Mouse (Mus musculus) CH12.LX (cell line): ENCODE measurements around the gene 1700016H13Rik. TPM values are rescaled to one million over a fixed set of nuclear protein-coding genes. Genes with fewer than 3 reads are reported as not detected.

Source experiments
- DNase-seq: peaks from one replicate; pipeline ENCODE4 v3.0.0-alpha.2; 2013; ENCODE audit errors: extremely low read depth
- H3K27ac ChIP-seq: 2 replicates; pipeline ENCODE4 v1.5.1; 2012; ENCODE audit warnings: low read depth, mild to moderate bottlenecking, control low read depth, moderate library complexity; ENCODE audit not compliant: insufficient read depth
- H3K27me3 ChIP-seq: replicated peaks from 2 replicates; pipeline ENCODE3; 2012; ENCODE audit warnings: inconsistent platforms
- H3K36me3 ChIP-seq, 2 experiments: replicated peaks in 1 of 2; 2 replicates each; pipeline versions ENCODE3 to v1.6.1; 2012; ENCODE audit warnings: inconsistent platforms in 1 of 2, low read length in 1 of 2, mild to moderate bottlenecking in 1 of 2, mixed read lengths in 1 of 2, moderate library complexity in 1 of 2; ENCODE audit not compliant: control insufficient read depth in 1 of 2, insufficient read depth in 1 of 2
- H3K4me1 ChIP-seq, 2 experiments: 2 replicates each; pipeline ENCODE4 v1.6.1; 2012; ENCODE audit warnings: inconsistent platforms in 1 of 2, moderate library complexity in 1 of 2; ENCODE audit not compliant: insufficient read depth in 2 of 2, control insufficient read depth in 1 of 2
- H3K4me2 ChIP-seq: 2 replicates; pipeline ENCODE4 v1.6.1; 2012; ENCODE audit warnings: low read depth, mild to moderate bottlenecking, control low read depth; ENCODE audit not compliant: poor library complexity, insufficient read depth, severe bottlenecking
- H3K4me3 ChIP-seq, 3 experiments: fragments of 150-350 bp in 1 of 3; sonication (generic) in 1 of 3; replicated peaks in 1 of 3; 2 replicates each; pipeline versions ENCODE3 to v1.5.1; 2011 to 2012; ENCODE audit warnings: low read depth in 2 of 3, low read length in 2 of 3, mild to moderate bottlenecking in 2 of 3, moderate library complexity in 2 of 3, control low read depth in 1 of 3, improper control_type of control experiment in 1 of 3, inconsistent platforms in 1 of 3, mixed read lengths in 1 of 3; ENCODE audit not compliant: poor library complexity in 1 of 3
- H3K79me2 ChIP-seq: replicated peaks from 2 replicates; pipeline ENCODE4 v1.6.1; 2012; ENCODE audit warnings: mild to moderate bottlenecking, moderate library complexity; ENCODE audit not compliant: control insufficient read depth, poor library complexity, insufficient read depth, severe bottlenecking; ENCODE audit errors: extremely low read depth
- H3K9ac ChIP-seq: 2 replicates; pipeline ENCODE4 v1.6.1; 2012; ENCODE audit warnings: low read depth, mild to moderate bottlenecking, control low read depth, moderate library complexity; ENCODE audit not compliant: insufficient read depth
- H3K9me3 ChIP-seq: replicated peaks from 2 replicates; pipeline ENCODE3; 2012; ENCODE audit warnings: low read length, inconsistent platforms, mixed read lengths
- BHLHE40 ChIP-seq: IDR thresholded peaks from 2 replicates; pipeline ENCODE4 v1.6.1; 2011; ENCODE audit warnings: mild to moderate bottlenecking, low read depth, low read length, improper control_type of control experiment
- CTCF ChIP-seq, 2 experiments: IDR thresholded peaks in 1 of 2; conservative IDR thresholded peaks in 1 of 2; 2 replicates each; pipeline ENCODE4 v1.5.1; 2011 to 2012; ENCODE audit warnings: low read depth in 2 of 2, low read length in 2 of 2, improper control_type of control experiment in 1 of 2, inconsistent platforms in 1 of 2, mild to moderate bottlenecking in 1 of 2, moderate library complexity in 1 of 2
- E2F4 ChIP-seq: IDR thresholded peaks from 2 replicates; pipeline ENCODE4 v1.6.1; 2011; ENCODE audit warnings: low read depth, low read length, improper control_type of control experiment; ENCODE audit not compliant: insufficient replicate concordance
- ELF1 ChIP-seq: IDR thresholded peaks from 2 replicates; pipeline ENCODE4 v1.6.1; 2014; ENCODE audit warnings: low read depth, mild to moderate bottlenecking, inconsistent platforms, low read length, improper control_type of control experiment
- EP300 ChIP-seq: IDR thresholded peaks from 2 replicates; pipeline ENCODE4 v1.6.1; 2011; ENCODE audit warnings: low read length, improper control_type of control experiment
- ETS1 ChIP-seq: conservative IDR thresholded peaks from 2 replicates; pipeline ENCODE4 v1.6.1; 2012; ENCODE audit warnings: low read depth, mild to moderate bottlenecking, inconsistent platforms, low read length, improper control_type of control experiment, moderate library complexity
- GABPA ChIP-seq: IDR thresholded peaks from 2 replicates; pipeline ENCODE4 v1.6.1; 2012; ENCODE audit warnings: low read depth, low read length, improper control_type of control experiment, inconsistent platforms; ENCODE audit not compliant: insufficient replicate concordance
- HCFC1 ChIP-seq: IDR thresholded peaks from 2 replicates; pipeline ENCODE4 v1.6.1; 2012; ENCODE audit warnings: low read depth, mild to moderate bottlenecking, inconsistent platforms, low read length, improper control_type of control experiment
- JUN ChIP-seq: IDR thresholded peaks from 2 replicates; pipeline ENCODE4 v1.6.1; 2011; ENCODE audit warnings: low read depth, mild to moderate bottlenecking, low read length, improper control_type of control experiment, moderate library complexity; ENCODE audit not compliant: insufficient read depth
- MAFK ChIP-seq: IDR thresholded peaks from 2 replicates; pipeline ENCODE4 v1.6.1; 2011; ENCODE audit warnings: low read length, improper control_type of control experiment; ENCODE audit not compliant: insufficient replicate concordance
- MEF2A ChIP-seq: IDR thresholded peaks from 2 replicates; pipeline ENCODE4 v1.6.1; 2014; ENCODE audit warnings: low read depth, mild to moderate bottlenecking, inconsistent platforms, low read length, improper control_type of control experiment, borderline replicate concordance
- MXI1 ChIP-seq: IDR thresholded peaks from 2 replicates; pipeline ENCODE4 v1.6.1; 2011; ENCODE audit warnings: mild to moderate bottlenecking, low read depth, low read length, improper control_type of control experiment
- POLR2A ChIP-seq: IDR thresholded peaks from 2 replicates; pipeline ENCODE4 v1.6.1; 2011; ENCODE audit warnings: low read depth, mild to moderate bottlenecking, improper control_type of control experiment, low read length
- RAD21 ChIP-seq: IDR thresholded peaks from 2 replicates; pipeline ENCODE4 v1.6.1; 2011; ENCODE audit warnings: low read depth, mild to moderate bottlenecking, low read length, improper control_type of control experiment, moderate library complexity
- SMC3 ChIP-seq: IDR thresholded peaks from 2 replicates; pipeline ENCODE4 v1.6.1; 2011; ENCODE audit warnings: low read depth, low read length, improper control_type of control experiment
- UBTF ChIP-seq: IDR thresholded peaks from 2 replicates; pipeline ENCODE4 v1.6.1; 2012; ENCODE audit warnings: low read depth, mild to moderate bottlenecking, inconsistent platforms, low read length, improper control_type of control experiment, moderate library complexity
- USF2 ChIP-seq: conservative IDR thresholded peaks from 2 replicates; pipeline ENCODE4 v1.6.1; 2011; ENCODE audit warnings: low read depth, low read length, improper control_type of control experiment
- ZKSCAN1 ChIP-seq: IDR thresholded peaks from 2 replicates; pipeline ENCODE4 v1.6.1; 2012; ENCODE audit warnings: low read depth, inconsistent platforms, low read length, improper control_type of control experiment, borderline replicate concordance
- ZMIZ1 ChIP-seq: IDR thresholded peaks from 2 replicates; pipeline ENCODE4 v1.6.1; 2012; ENCODE audit warnings: low read depth, mild to moderate bottlenecking, inconsistent platforms, low read length, improper control_type of control experiment
- ZNF384 ChIP-seq: IDR thresholded peaks from 2 replicates; pipeline ENCODE4 v1.6.1; 2012; ENCODE audit warnings: low read depth, low read length, improper control_type of control experiment, inconsistent platforms
- dilution Hi-C: fragments of 300-500 bp; cut with MboI; formaldehyde crosslinking; loops from 2 replicates; pipeline ENCODE4 v1.14.3; 2020; ENCODE audit warnings: low sequenced_read_pairs; ENCODE audit not compliant: extremely low pct_unique_long_range_greater_than_20kb, extremely low pct_ligation_motif_present
- in situ Hi-C: fragments of 300-500 bp; cut with MboI; formaldehyde crosslinking; loops from 3 replicates; pipeline ENCODE4 v1.14.3; 2019; ENCODE audit warnings: low sequenced_read_pairs, low pct_ligation_motif_present, low pct_unique_long_range_greater_than_20kb, mixed read lengths
- polyA plus RNA-seq: library from polyadenylated mRNA; unstranded; fragments of >175 nt; gene quantifications from 2 replicates; pipeline ENCODE4 v1.2.1, GENCODE M21; 2012; ENCODE audit warnings: low read depth; ENCODE audit not compliant: insufficient read length
- total RNA-seq, 2 experiments: library from RNA; depleted of rRNA; stranded (reverse); fragments of 300-350 nt in 1 of 2; fragments of >200 nt in 1 of 2; gene quantifications; 2 replicates each; pipeline ENCODE4 v1.2.3; 2012 to 2014

The 1700016H13Rik gene
- total and polyA plus RNA-seq, 3 experiments, result not detected

GRCm38 (mm10) chr5:103677894-103678293, 22.1 kb upstream of the 1700016H13Rik start:
- H3K79me2 ChIP-seq, result no peaks in the 10 kb centered on the region
- H3K27me3 ChIP-seq, result no peaks in the 10 kb centered on the region
- H3K36me3 ChIP-seq, result no peaks in the 10 kb centered on the region
- no peak overlapping the region for H3K4me3 ChIP-seq
- peaks cover 7 to 17% of the 10 kb centered on the region in 2 experiments; a peak in 3 of 4 replicates for H3K4me1 ChIP-seq
- no peak for DNase-seq
- no peak overlapping the region for H3K4me2 ChIP-seq
- in situ Hi-C loops, result loop anchor here (5.0 kb wide), 1 partner anchor 134 kb away; no protein-coding TSS in a partner anchor
- dilution Hi-C loops, result no loop called here
- H3K27ac ChIP-seq, result no peak overlapping the region
- H3K9me3 ChIP-seq, result no peaks in the 10 kb centered on the region
- H3K9ac ChIP-seq, result no peak overlapping the region
- no peak for TF ChIP-seq SMC3
- no peak for TF ChIP-seq UBTF
- TF ChIP-seq HCFC1, result no peak
- TF ChIP-seq USF2, result no peak
- no peak for TF ChIP-seq ZNF384
- TF ChIP-seq JUN, result no peak
- no peak for TF ChIP-seq BHLHE40
- TF ChIP-seq ELF1, result no peak
- no peak for TF ChIP-seq MEF2A
- no peak for TF ChIP-seq POLR2A
- no peak for TF ChIP-seq MAFK
- no peak for TF ChIP-seq MXI1
- TF ChIP-seq CTCF (conservative IDR thresholded peaks at IDR 0.05 in 1 of 2, IDR thresholded peaks at IDR 0.05 in 1 of 2; ENCODE audit: low read depth in 2 of 2, low read length in 2 of 2), result no peak
- no peak for TF ChIP-seq ETS1
- TF ChIP-seq ZKSCAN1, result no peak
- TF ChIP-seq ZMIZ1, result no peak
- TF ChIP-seq EP300, result no peak
- TF ChIP-seq E2F4, result no peak
- no peak for TF ChIP-seq RAD21
- TF ChIP-seq GABPA, result no peak

GRCm38 (mm10) chr5:103676289-103676881, 20.6 kb upstream of the 1700016H13Rik start:
- Histone ChIP-seq H3K4me1 (peaks cover 7 to 17% of the 10 kb centered on the region in 2 experiments; a peak in 3 of 4 replicates), H3K4me3 (no peak overlapping the region), H3K9me3 (no peaks in the 10 kb centered on the region), H3K27ac (no peak overlapping the region), H3K36me3 (no peaks in the 10 kb centered on the region), H3K9ac (no peak overlapping the region), H3K79me2 (no peaks in the 10 kb centered on the region), H3K27me3 (no peaks in the 10 kb centered on the region), H3K4me2 (no peak overlapping the region)
- dilution Hi-C loops (no loop called here), in situ Hi-C loops (loop anchor here (5.0 kb wide), 1 partner anchor 136 kb away; no protein-coding TSS in a partner anchor)
- DNase-seq, result no peak
- no peak for TF ChIP-seq USF2
